Mouse (Mus musculus): ENCODE measurements around the gene Grtp1. TPM values are rescaled to one million over a fixed set of nuclear protein-coding genes. Genes with fewer than 3 reads are reported as not detected.

Grtp1 gene
- total RNA-seq, 2 experiments from 2014 or later = 4.0 to 4.1 TPM

- TF ChIP-seq CTCF (conservative IDR thresholded peaks at IDR 0.05) = no peak
- no peak for DNase-seq (ENCODE audit: low spot score in 2 of 2)
These were observed 554 bp upstream of the Grtp1 start for GRCm38 (mm10) chr8:13201013-13201334.

GRCm38 (mm10) chr8:13199385-13200061, 897 bp downstream of the Grtp1 start:
- H3K27ac ChIP-seq = no peak overlapping the region
- peak overlapping the region; percentile 63 for H3K4me3 ChIP-seq
- DNase-seq (ENCODE audit: low spot score in 2 of 2) = no peak
- TF ChIP-seq CTCF (conservative IDR thresholded peaks at IDR 0.05) = no peak

More at GRCm38 (mm10) chr8:13201013-13201334, 554 bp upstream of the Grtp1 start:
- Histone ChIP-seq H3K27ac (no peak overlapping the region), H3K4me3 (peak overlapping the region; percentile 63)

GRCm38 (mm10) chr8:13197493-13197892, 2.9 kb downstream of the Grtp1 start:
- no peak for TF ChIP-seq CTCF (conservative IDR thresholded peaks at IDR 0.05)
- no peak for DNase-seq (ENCODE audit: low spot score in 2 of 2)
- Histone ChIP-seq H3K27ac (no peak overlapping the region), H3K4me3 (no peak overlapping the region)

- Histone ChIP-seq H3K27ac (peak overlapping the region; percentile 46; the same call in 1 of the 2 replicates), H3K4me3 (no peak overlapping the region)
- no peak for TF ChIP-seq CTCF (conservative IDR thresholded peaks at IDR 0.05)
- no peak for DNase-seq (ENCODE audit: low spot score in 2 of 2)
These were observed 5.6 kb downstream of the Grtp1 start for GRCm38 (mm10) chr8:13194818-13195217.

- H3K27ac ChIP-seq = no peak overlapping the region
- no peak for TF ChIP-seq CTCF (conservative IDR thresholded peaks at IDR 0.05)
- DNase-seq (ENCODE audit: low spot score in 2 of 2) = no peak
- no peak overlapping the region for H3K4me3 ChIP-seq
These were observed 10.2 kb downstream of the Grtp1 start for GRCm38 (mm10) chr8:13190235-13190634.

GRCm38 (mm10) chr8:13188857-13189256, 11.6 kb downstream of the Grtp1 start:
- TF ChIP-seq CTCF (conservative IDR thresholded peaks at IDR 0.05) = no peak
- DNase-seq (ENCODE audit: low spot score in 2 of 2) = no peak
- H3K4me3 ChIP-seq = no peak overlapping the region
- no peak overlapping the region for H3K27ac ChIP-seq

GRCm38 (mm10) chr8:13188052-13188555, 12.3 kb downstream of the Grtp1 start:
- DNase-seq (ENCODE audit: low spot score in 2 of 2) = no peak
- Histone ChIP-seq H3K4me3 (no peak overlapping the region), H3K27ac (no peak overlapping the region)
- TF ChIP-seq CTCF (conservative IDR thresholded peaks at IDR 0.05) = no peak

GRCm38 (mm10) chr8:13187638-13188037, 12.8 kb downstream of the Grtp1 start:
- no peak for TF ChIP-seq CTCF (conservative IDR thresholded peaks at IDR 0.05)
- no peak overlapping the region for H3K27ac ChIP-seq
- no peak overlapping the region for H3K4me3 ChIP-seq
- no peak for DNase-seq (ENCODE audit: low spot score in 2 of 2)

- TF ChIP-seq CTCF (conservative IDR thresholded peaks at IDR 0.05) = no peak
- Histone ChIP-seq H3K27ac (no peak overlapping the region), H3K4me3 (no peak overlapping the region)
- no peak for DNase-seq (ENCODE audit: low spot score in 2 of 2)
These were observed 13.2 kb downstream of the Grtp1 start for GRCm38 (mm10) chr8:13187229-13187628.

- DNase-seq (ENCODE audit: low spot score in 2 of 2) = no peak
- Histone ChIP-seq H3K4me3 (no peak overlapping the region), H3K27ac (no peak overlapping the region)
- TF ChIP-seq CTCF (conservative IDR thresholded peaks at IDR 0.05) = no peak
These were observed 13.6 kb downstream of the Grtp1 start for GRCm38 (mm10) chr8:13186819-13187218.

GRCm38 (mm10) chr8:13181691-13181976, 18.8 kb downstream of the Grtp1 start:
- DNase-seq (ENCODE audit: low spot score in 2 of 2) = no peak
- TF ChIP-seq CTCF (conservative IDR thresholded peaks at IDR 0.05) = no peak

GRCm38 (mm10) chr8:13180911-13181690, 19.3 kb downstream of the Grtp1 start:
- TF ChIP-seq CTCF (conservative IDR thresholded peaks at IDR 0.05) = no peak
- DNase-seq (ENCODE audit: low spot score in 2 of 2) = no peak
- Histone ChIP-seq H3K27ac (no peak overlapping the region), H3K4me3 (no peak overlapping the region)

More at GRCm38 (mm10) chr8:13181691-13181976, 18.8 kb downstream of the Grtp1 start:
- no peak overlapping the region for H3K27ac ChIP-seq
- H3K4me3 ChIP-seq = no peak overlapping the region

- Histone ChIP-seq H3K27ac (no peak overlapping the region), H3K4me3 (no peak overlapping the region)
- TF ChIP-seq CTCF (conservative IDR thresholded peaks at IDR 0.05) = no peak
- DNase-seq (ENCODE audit: low spot score in 2 of 2) = no peak
These were observed 20.0 kb downstream of the Grtp1 start for GRCm38 (mm10) chr8:13180408-13180807.

- no peak for DNase-seq (ENCODE audit: low spot score in 2 of 2)
- H3K4me3 ChIP-seq = no peak overlapping the region
- TF ChIP-seq CTCF (conservative IDR thresholded peaks at IDR 0.05) = no peak
- no peak overlapping the region for H3K27ac ChIP-seq
These were observed 20.5 kb downstream of the Grtp1 start for GRCm38 (mm10) chr8:13179948-13180347.

Data from layer of hippocampus, adult 2 months (tissue).